Mouse (Mus musculus): ENCODE measurements around the gene Tomm70a. TPM values are rescaled to one million over a fixed set of nuclear protein-coding genes. Genes with fewer than 3 reads are reported as not detected.

Gene Tomm70a
- polyA plus RNA-seq, 1 experiment = 20.3 TPM

DNA sequence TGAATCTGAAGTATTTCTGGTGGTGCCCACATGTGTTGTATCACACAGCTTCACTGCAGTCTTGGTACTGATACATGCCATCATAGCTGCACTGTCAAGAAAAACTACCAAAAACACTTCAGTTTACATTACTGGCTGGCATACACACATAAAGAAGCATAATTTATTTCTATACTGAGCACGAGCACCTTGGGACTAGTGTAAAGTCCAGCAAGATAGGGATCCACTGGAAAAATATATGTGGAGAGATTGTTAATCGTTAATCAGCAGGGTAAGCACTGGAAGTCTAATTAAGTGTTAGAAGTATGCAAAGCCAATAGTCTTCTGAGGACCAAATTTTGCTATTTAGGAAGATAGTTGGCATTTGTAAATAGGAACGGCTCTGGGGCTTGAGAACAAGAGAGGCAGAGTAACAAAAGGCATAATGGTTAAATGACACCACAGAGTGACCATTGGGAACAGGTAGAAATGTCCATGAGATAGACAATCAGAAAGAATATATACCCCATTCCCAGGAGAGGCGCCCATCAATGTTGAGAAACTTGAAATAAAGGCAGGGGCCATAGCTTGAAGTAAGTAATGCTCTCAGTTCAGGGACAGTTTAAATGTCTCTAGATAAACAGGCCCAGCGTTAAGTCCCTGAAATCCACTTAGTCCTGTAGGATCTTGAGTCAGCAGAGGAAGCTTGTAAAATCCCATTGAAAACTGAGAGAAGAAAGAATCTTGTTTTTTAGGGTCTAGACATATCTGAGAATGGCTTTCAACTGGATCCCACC lies 15.1 kb upstream of the Tomm70a start:
- Histone ChIP-seq H3K4me3 (ENCODE audit: insufficient read depth, low read length) (no peak overlapping the region), H3K4me1 (ENCODE audit: control insufficient read depth, insufficient read depth, low read length) (no peaks in the 10 kb centered on the region), H3K27ac (ENCODE audit: insufficient read depth, low read depth, low read length) (no peak overlapping the region)
- TF ChIP-seq CTCF (IDR thresholded peaks at IDR 0.05; ENCODE audit: low read depth, low read length) (no peak), POLR2A (IDR thresholded peaks at IDR 0.05; ENCODE audit: borderline replicate concordance, low read depth, low read length) (no peak)

DNA sequence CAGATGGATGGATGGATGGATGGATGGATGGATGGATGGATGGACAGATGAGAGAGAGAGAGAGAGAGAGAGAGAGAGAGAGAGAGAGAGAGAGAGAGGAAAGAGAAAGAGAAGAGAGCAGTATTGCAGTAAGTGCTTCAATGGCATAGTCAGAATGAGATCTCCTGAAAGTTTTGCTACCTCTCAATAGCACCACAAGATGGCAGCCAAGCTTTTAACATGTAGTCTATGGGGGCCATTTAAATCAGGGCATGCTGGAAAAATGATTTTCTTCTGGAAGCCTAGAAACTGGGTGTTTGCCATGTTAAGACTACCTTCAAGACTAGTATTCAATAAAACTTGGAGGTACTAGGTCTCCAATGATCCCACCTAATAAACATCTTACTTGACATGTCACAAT lies 5.4 kb upstream of the Tomm70a start:
- H3K4me3 ChIP-seq (ENCODE audit: insufficient read depth, low read length) = no peak overlapping the region
- H3K4me1 ChIP-seq (ENCODE audit: control insufficient read depth, insufficient read depth, low read length) = no peaks in the 10 kb centered on the region
- no peak for TF ChIP-seq CTCF (IDR thresholded peaks at IDR 0.05; ENCODE audit: low read depth, low read length)
- no peak for TF ChIP-seq POLR2A (IDR thresholded peaks at IDR 0.05; ENCODE audit: borderline replicate concordance, low read depth, low read length)
- H3K27ac ChIP-seq (ENCODE audit: insufficient read depth, low read depth, low read length) = no peak overlapping the region

DNA sequence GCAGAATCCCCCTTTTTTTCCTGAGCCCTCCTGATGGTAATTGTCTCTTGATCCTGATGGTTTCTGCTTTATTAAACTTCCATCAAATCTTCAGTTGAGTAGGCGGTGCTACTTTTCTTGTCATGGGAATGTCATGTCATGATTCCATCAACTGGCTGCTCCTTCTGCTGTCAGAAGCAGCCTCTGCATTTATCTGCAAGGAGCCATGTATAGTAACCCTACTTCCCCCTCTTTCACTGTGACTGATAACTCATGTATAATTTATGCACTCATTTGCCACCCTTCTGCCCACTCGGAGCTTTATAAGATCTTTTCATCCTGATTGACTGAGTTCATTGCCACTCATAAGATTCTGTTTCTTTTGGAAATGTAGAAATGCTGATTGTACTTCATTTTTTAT lies 3.9 kb upstream of the Tomm70a start:
- Histone ChIP-seq H3K4me1 (ENCODE audit: control insufficient read depth, insufficient read depth, low read length) (no peaks in the 10 kb centered on the region), H3K4me3 (ENCODE audit: insufficient read depth, low read length) (no peak overlapping the region), H3K27ac (ENCODE audit: insufficient read depth, low read depth, low read length) (no peak overlapping the region)
- TF ChIP-seq POLR2A (IDR thresholded peaks at IDR 0.05; ENCODE audit: borderline replicate concordance, low read depth, low read length) (no peak), CTCF (IDR thresholded peaks at IDR 0.05; ENCODE audit: low read depth, low read length) (no peak)

DNA sequence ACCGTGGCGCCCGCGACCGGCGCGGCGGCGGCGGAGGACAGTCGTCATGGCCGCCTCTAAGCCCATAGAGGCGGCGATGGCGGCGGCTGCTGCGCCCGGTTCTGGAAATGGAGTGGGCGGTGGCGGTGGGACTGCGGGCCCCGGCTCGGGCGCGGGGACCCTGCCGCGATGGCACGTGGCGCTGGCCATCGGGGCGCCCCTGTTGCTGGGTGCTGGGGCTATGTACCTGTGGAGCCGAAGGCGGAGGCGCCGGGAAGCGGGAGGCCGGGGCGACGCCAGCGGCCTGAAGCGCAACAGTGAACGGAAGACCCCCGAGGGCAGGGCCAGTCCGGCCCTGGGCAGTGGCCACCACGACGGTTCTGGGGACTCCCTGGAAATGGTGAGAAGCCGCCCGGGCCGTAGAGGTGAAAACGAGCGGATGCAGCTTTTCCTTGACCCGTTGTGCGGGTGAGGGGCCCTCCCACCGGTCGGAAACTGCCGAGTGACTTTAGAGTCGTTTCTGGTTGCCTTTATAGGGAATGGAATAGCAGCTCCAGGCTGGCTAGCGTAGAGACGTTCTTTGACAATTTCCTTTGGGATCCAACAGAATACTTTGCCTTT lies 413 bp downstream of the Tomm70a start:
- H3K4me1 ChIP-seq (ENCODE audit: control insufficient read depth, insufficient read depth, low read length) = peaks cover 13% of the 10 kb centered on the region
- TF ChIP-seq CTCF (IDR thresholded peaks at IDR 0.05; ENCODE audit: low read depth, low read length) (no peak), POLR2A (IDR thresholded peaks at IDR 0.05; ENCODE audit: borderline replicate concordance, low read depth, low read length) (0 out of 2 replicates have a peak, but pooled peaks have one; percentile 36)
- peak overlapping the region; percentile 66 for H3K27ac ChIP-seq (ENCODE audit: insufficient read depth, low read depth, low read length)
- H3K4me3 ChIP-seq (ENCODE audit: insufficient read depth, low read length) = peak overlapping the region; percentile 86

DNA sequence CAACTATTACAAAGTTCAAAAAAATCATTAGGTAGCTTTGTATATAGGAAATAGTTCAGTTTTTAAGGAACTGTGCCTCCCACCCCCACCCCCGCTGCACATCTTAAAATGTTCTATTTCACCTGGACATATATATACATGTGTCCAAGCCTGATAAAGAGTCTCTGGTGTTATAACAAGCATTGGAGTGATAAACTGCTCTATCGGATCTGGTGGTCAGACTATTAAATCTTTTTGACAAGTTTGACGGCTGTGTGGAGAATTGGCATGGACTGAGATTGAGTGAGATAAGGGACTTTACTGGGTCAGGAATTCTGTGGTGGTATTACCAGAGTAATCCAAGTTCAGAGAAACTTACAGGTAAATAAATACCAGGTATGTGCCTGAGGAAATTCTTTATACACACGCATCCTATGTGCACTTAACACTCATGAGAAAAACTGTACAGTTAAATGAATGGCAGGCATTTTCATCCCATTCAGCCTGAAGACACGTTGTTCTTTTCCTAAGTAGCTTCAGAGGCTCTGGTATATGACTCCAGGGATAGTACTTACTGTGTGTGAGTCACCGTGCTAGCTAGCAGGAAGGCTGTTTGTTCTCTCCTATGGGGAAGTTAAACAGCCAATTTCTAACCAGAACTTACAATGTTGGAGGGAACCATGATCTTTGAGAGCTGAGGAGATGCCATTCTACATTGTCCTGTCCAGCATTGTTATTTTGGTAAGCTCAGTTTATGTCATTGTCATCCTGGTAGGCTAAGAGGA lies 1.4 kb downstream of the Tomm70a start:
- Histone ChIP-seq H3K4me1 (ENCODE audit: control insufficient read depth, insufficient read depth, low read length) (peaks cover 13% of the 10 kb centered on the region), H3K4me3 (ENCODE audit: insufficient read depth, low read length) (peak overlapping the region; percentile 86), H3K27ac (ENCODE audit: insufficient read depth, low read depth, low read length) (peak overlapping the region; percentile 66)
- TF ChIP-seq CTCF (IDR thresholded peaks at IDR 0.05; ENCODE audit: low read depth, low read length) (no peak), POLR2A (IDR thresholded peaks at IDR 0.05; ENCODE audit: borderline replicate concordance, low read depth, low read length) (no peak)

DNA sequence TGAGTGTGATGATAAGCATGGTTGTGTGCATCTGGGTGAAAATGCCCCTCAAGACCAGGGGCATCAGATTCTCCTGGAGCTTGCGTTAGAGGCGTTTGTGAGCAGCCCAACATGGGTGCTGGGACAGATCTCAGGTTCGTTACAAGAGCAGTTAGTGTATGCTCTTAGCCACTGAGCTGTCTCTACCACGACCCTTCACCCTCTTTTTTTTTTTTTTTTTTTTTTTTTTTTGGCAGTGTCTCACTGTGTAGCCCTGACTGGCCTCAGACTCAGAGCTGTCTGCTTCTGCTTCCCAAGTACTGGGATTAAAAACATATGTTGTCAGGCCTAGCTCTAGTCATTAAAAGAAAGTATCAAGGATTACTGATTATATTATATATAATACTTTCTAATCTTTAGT lies 4.8 kb downstream of the Tomm70a start:
- no peak overlapping the region for H3K27ac ChIP-seq (ENCODE audit: insufficient read depth, low read depth, low read length)
- peaks cover 20% of the 10 kb centered on the region for H3K4me1 ChIP-seq (ENCODE audit: control insufficient read depth, insufficient read depth, low read length)
- H3K4me3 ChIP-seq (ENCODE audit: insufficient read depth, low read length) = no peak overlapping the region
- TF ChIP-seq POLR2A (IDR thresholded peaks at IDR 0.05; ENCODE audit: borderline replicate concordance, low read depth, low read length) (no peak), CTCF (IDR thresholded peaks at IDR 0.05; ENCODE audit: low read depth, low read length) (no peak)

DNA sequence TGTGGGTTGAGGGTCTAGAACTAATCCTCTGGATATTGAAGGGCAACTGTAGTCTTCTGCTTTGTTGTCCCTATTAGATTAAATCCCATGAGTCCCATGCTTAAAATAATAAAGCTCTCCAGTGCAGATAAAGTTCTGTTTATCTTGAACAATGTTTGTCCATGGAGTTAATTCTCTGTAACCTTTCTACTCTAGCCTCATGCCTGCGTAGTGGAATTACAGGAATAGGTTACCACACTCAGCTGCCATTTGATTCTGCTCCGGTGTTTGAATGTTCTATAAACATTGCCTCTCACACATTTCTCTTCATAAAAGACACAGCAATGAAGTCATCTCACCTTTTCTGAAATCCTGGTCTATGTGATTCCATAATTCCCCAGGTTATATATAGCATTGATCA lies 6.3 kb downstream of the Tomm70a start:
- Histone ChIP-seq H3K27ac (ENCODE audit: insufficient read depth, low read depth, low read length) (no peak overlapping the region), H3K4me1 (ENCODE audit: control insufficient read depth, insufficient read depth, low read length) (peaks cover 23% of the 10 kb centered on the region), H3K4me3 (ENCODE audit: insufficient read depth, low read length) (no peak overlapping the region)
- no peak for TF ChIP-seq POLR2A (IDR thresholded peaks at IDR 0.05; ENCODE audit: borderline replicate concordance, low read depth, low read length)
- TF ChIP-seq CTCF (IDR thresholded peaks at IDR 0.05; ENCODE audit: low read depth, low read length) = no peak

DNA sequence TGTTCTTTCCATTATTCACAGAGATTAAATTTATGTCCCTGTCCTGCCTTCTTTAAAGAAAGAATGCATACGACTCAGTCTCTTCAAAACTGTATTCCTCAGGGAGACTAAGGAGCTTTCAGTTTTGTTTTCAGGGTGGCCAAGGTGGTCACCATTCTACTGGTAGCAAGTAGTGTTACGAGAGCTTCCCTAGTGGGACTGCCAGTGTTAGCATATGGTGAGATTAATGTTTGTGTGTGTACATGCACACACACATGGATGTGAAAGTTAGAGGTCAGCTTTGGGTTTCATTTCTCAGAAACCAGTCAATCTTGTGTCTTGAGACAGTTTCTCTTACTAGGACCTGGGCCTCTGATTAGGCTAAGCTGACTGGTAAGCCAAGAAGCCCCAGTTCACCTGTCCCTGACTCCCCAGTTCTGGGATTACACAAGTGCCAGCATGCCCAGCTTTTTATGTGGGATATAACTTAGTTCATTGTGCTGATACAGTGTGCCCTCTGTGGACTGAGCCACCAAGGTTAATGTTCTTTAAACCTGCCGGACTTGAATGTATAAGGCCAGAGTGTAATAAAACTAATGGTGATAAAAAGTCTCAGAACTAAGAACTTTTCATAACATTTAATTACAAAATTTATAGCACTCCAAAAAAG lies 9.4 kb downstream of the Tomm70a start:
- no peak for TF ChIP-seq POLR2A (IDR thresholded peaks at IDR 0.05; ENCODE audit: borderline replicate concordance, low read depth, low read length)
- TF ChIP-seq CTCF (IDR thresholded peaks at IDR 0.05; ENCODE audit: low read depth, low read length) = no peak
- Histone ChIP-seq H3K27ac (ENCODE audit: insufficient read depth, low read depth, low read length) (no peak overlapping the region), H3K4me3 (ENCODE audit: insufficient read depth, low read length) (no peak overlapping the region), H3K4me1 (ENCODE audit: control insufficient read depth, insufficient read depth, low read length) (peaks cover 13% of the 10 kb centered on the region)

DNA sequence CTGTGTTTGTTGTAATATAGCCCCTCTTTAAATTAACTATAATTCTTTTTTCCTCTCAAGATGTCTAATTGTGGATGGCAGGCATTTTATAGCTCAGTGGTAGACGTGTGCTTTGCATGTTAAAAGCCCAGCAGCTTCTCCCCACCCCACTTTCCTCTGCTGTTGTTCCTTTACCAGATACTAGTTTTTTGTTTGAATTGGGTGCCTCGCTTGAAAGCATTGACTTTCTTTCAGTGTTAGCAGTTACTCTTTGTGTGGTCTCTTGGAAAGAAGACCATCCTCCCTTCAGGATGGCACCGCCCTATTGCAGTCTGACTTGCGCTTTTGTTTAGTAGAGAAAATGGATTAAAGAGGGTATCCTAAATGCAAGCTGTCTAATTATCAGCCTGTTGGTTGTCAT lies 10.0 kb downstream of the Tomm70a start:
- no peak overlapping the region for H3K27ac ChIP-seq (ENCODE audit: insufficient read depth, low read depth, low read length)

More for the DNA sequence above, 10.0 kb downstream of the Tomm70a start:
- Histone ChIP-seq H3K4me3 (ENCODE audit: insufficient read depth, low read length) (no peak overlapping the region), H3K4me1 (ENCODE audit: control insufficient read depth, insufficient read depth, low read length) (peaks cover 10% of the 10 kb centered on the region)
- TF ChIP-seq POLR2A (IDR thresholded peaks at IDR 0.05; ENCODE audit: borderline replicate concordance, low read depth, low read length) = no peak
- TF ChIP-seq CTCF (IDR thresholded peaks at IDR 0.05; ENCODE audit: low read depth, low read length) = no peak

Measured in bone marrow macrophage, adult 2 months (primary cell).